Mouse (Mus musculus): ENCODE results near the gene Wfdc12.

Wfdc12 gene

DNA sequence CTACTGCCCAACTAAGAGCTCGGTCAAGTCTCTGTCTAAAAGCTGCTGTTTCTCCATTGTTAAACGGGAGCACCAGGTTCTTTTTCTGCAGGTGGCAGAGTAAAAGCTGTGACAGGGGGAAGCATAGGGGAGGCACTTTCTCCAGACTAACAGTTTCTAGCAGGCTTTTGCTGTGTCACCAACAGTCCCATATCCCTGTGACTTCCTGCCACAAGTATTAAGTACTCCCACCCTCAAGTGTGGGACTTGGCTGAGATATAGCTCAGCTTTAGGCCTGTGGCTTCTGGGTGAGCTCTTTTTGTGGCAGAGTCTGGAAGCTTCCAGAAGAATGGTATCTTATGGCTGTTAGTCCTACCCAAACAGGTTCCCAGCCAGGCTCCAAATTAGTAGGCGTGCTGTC, 14.6 kb downstream of the Wfdc12 start:
- DNase-seq (ENCODE audit: low spot score), result no peak

- peak; percentile 66 for DNase-seq (ENCODE audit: low spot score)
These were observed 15.6 kb downstream of the Wfdc12 start for GRCm38 (mm10) chr2:164174649-164175395.

DNA sequence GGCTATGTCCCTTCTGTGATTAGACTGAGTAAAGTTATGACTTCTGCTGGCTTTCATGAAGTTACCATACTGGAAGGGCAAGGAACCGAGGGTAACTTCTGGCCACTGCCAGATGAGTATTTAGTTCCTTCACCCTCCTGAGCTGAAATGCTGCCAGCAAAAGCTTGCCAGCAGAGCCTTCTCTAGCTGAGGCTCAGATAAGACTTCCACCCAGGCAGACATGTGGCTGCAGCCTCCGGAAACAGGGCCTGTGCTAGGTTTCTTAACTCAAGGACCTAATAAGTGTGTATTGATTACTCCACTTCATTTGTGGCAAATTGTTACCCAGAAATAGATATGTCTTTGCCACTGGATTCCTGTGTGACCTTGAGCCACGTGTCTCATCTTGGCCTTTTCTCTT, 17.0 kb downstream of the Wfdc12 start:
- DNase-seq (ENCODE audit: low spot score), result no peak

- DNase-seq (ENCODE audit: low spot score), result no peak
These were observed 19.5 kb downstream of the Wfdc12 start, which contains the start of gene Kcns1 for GRCm38 (mm10) chr2:164170902-164171301. TSS of gene Kcns1 (minus strand) at chr2:164171113.

GRCm38 (mm10) chr2:164170326-164170725, 20.1 kb downstream of the Wfdc12 start:
- no peak for DNase-seq (ENCODE audit: low spot score)

GRCm38 (mm10) chr2:164168571-164168946, 21.8 kb downstream of the Wfdc12 start:
- DNase-seq (ENCODE audit: low spot score), result no peak

- DNase-seq (ENCODE audit: low spot score), result no peak
These were observed 22.4 kb downstream of the Wfdc12 start for GRCm38 (mm10) chr2:164167752-164168570.

GRCm38 (mm10) chr2:164164941-164165340, 25.5 kb downstream of the Wfdc12 start:
- no peak for DNase-seq (ENCODE audit: low spot score)

DNA sequence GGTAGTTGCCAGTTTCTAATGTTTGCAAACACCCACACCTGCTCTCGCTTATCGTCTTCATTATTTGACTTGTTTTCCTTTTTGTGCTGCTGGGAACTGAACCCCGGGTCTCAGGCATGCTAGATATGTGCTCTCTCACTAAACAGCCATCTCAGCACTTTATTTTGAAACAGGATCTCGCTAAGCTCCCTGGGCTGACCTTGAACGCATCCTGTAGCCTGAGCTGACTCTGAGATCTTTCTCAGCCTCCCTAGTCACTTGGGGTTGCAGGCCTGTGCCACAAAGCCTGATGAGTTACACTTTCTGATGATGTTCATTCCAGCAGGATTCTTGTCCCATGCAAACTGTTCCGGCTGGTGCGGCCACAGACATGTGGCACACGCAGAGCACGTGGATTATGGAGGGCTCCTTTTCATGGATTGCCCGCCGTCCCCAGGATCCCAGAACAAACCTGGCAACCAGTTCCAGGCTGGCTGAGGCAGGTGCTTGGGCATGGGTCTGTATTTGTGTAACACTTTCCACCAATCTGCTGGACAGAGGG, 28.8 kb downstream of the Wfdc12 start:
- DNase-seq (ENCODE audit: low spot score), result no peak

- DNase-seq (ENCODE audit: low spot score), result no peak
These were observed 31.6 kb downstream of the Wfdc12 start for GRCm38 (mm10) chr2:164158838-164159237.

GRCm38 (mm10) chr2:164156158-164156557, 34.2 kb downstream of the Wfdc12 start:
- DNase-seq (ENCODE audit: low spot score), result no peak

GRCm38 (mm10) chr2:164154007-164154406, 36.4 kb downstream of the Wfdc12 start:
- DNase-seq (ENCODE audit: low spot score), result no peak

- no peak for DNase-seq (ENCODE audit: low spot score)
These were observed 38.1 kb downstream of the Wfdc12 start for GRCm38 (mm10) chr2:164152341-164152740.

GRCm38 (mm10) chr2:164150086-164150760, 40.2 kb downstream of the Wfdc12 start:
- no peak for DNase-seq (ENCODE audit: low spot score)

DNA sequence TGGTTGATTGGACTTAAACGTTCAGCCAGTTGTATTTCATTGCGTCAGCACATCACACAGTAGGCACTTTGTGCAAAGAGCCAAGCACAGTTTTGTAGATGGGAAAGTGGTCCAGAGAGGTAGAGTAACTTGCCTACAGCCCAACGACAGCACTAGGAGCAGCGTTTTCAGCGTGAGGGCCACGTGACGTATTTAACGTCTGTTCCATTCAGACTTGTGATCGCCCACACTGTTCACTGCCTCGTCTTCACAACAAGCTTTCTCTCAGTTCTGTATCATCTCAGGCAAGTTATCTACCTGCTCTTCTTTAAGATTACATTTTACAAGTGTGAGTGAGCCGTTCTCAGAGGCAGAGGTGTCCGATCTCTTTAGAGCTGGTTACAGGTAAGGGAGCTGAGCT, 43.9 kb downstream of the Wfdc12 start:
- no peak for DNase-seq (ENCODE audit: low spot score)

DNA sequence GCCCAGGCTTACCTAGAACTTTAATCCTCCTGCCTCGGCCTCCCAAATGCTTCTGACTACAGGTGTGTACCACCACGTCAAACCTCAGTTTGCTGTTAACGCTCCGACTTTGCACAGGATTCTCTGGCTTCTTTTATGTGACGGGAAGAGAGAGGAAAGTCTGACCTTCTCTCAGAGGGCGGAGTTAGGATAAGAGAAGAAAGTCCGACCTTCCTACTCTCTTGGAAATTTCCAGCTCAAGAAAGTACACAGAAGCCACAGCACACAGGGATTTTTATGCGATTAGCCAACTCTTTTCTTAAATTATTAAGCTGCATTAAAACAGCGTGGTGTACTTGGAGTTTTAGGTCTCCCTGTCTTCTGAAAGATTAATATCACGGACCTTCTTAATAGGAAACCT, 45.9 kb downstream of the Wfdc12 start:
- DNase-seq (ENCODE audit: low spot score), result no peak

GRCm38 (mm10) chr2:164144025-164144424, 46.4 kb downstream of the Wfdc12 start:
- no peak for DNase-seq (ENCODE audit: low spot score)

DNA sequence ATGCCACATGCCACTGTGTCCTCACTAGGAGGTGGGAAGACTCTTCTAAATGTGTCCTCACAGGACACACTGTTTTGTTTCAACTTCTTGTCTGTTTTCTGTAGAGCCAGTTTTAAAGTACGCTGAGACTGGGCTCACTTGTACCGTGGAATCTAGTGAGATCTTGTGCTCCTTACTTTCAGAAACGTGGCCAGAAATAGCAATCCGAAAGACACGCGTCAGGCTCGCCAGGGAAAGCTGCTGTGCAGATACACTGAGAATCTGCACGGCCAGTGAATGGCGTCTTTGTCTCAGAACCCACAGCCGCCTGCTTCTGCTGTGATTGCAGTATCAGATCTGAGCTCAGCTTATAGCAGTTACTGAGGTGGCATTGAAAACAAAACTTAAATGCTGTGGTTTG, 48.4 kb downstream of the Wfdc12 start:
- DNase-seq (ENCODE audit: low spot score), result peak; percentile 42

Measured in left cerebral cortex, adult 11 months (tissue).